8 mouse cellular contexts compared by ENCODE assay signal in genomic region chr5:93092857-93093622, GRCm38 (mm10). TPM values are rescaled to one million over a fixed set of nuclear protein-coding genes. Genes with fewer than 3 reads are reported as not detected.
DNase-seq lines count a peak whose midpoint lies in the region; ATAC-seq lines count a peak whose summit lies in the region.

Gene Sept11, plus strand, starts transcription at chr5:93093437.

- H3K4me2 ChIP-seq in hindbrain, embryonic 12.5 days (replicated peaks) = peak within 1 kb of the TSS; percentile 97

- H3K27ac ChIP-seq in hindbrain, embryonic 12.5 days = peak within 1 kb of the TSS; percentile 96

- ATAC-seq in hindbrain, embryonic 12.5 days (ENCODE audit: low FRiP score) = peak; percentile 92

- under 1% methylated on average over 63 of the region's 63 CpGs for WGBS in hindbrain, embryonic 12.5 days

- no peaks in the 10 kb centered on the region for H3K27me3 ChIP-seq in hindbrain, embryonic 12.5 days

- no peaks in the 10 kb centered on the region for H3K9me3 ChIP-seq in hindbrain, embryonic 12.5 days (replicated peaks)

- H3K4me3 ChIP-seq in hindbrain, embryonic 12.5 days = peak within 1 kb of the TSS; percentile 74

- H3K9ac ChIP-seq in hindbrain, embryonic 12.5 days = peak within 1 kb of the TSS; percentile 93

- H3K36me3 ChIP-seq in hindbrain, embryonic 12.5 days = no peaks in the 10 kb centered on the region

- H3K4me1 ChIP-seq in hindbrain, embryonic 12.5 days = peaks cover 52% of the 10 kb centered on the region

- peak; percentile 97 for DNase-seq in Muller cell, postnatal 12 days (ENCODE audit: inconsistent ontology term)
- DNase-seq in cerebellum, adult 9-11 months = peak; percentile 93
- peak; percentile 88 to 94 for DNase-seq in frontal cortex, postnatal 10 days (ENCODE audit: low spot score in 2 of 2)
- peak; percentile 94 to 97 for DNase-seq in layer of hippocampus, postnatal 14 days (ENCODE audit: low spot score in 2 of 2)
- peak; percentile 93 for DNase-seq in lung, postnatal 14 days
- peak; percentile 82 for DNase-seq in retina, adult 2 months (ENCODE audit: low read depth, low spot score)
- peak; percentile 90 to 92 for DNase-seq in thymus, postnatal 36 days

RNA-seq across cellular contexts. Expression of gene Sept11, which starts in this region (rescaled TPM):
- 261 and 286 TPM in 2 replicates for polyA plus RNA-seq in hindbrain, embryonic 12.5 days (2016; fragmentation: Nextera tagmentation; extraction: Ambion mirVana)
- total RNA-seq in layer of hippocampus, postnatal 14 days (2021) = 100 to 1,000 TPM; 116 to 118 TPM

Comparison
In these comparisons a context has a peak if more than half of its experiments do, and no peak if none do; other contexts are left out.
1. Peak in every context shown above with its lines: DNase-seq, ATAC-seq, H3K4me3 ChIP-seq and H3K27ac ChIP-seq.